Mouse (Mus musculus): ENCODE measurements around the gene Scn10a. TPM values are rescaled to one million over a fixed set of nuclear protein-coding genes. Genes with fewer than 3 reads are reported as not detected.

Gene Scn10a
- polyA plus RNA-seq, 1 experiment from 2014 or later: not detected

GRCm38 (mm10) chr9:119706700-119707099 is 12.4 kb downstream of the Scn10a start:
- H3K4me1 ChIP-seq: no peaks in the 10 kb centered on the region
- no peaks in the 10 kb centered on the region for H3K27me3 ChIP-seq
- no peaks in the 10 kb centered on the region for H3K9me3 ChIP-seq
- H3K27ac ChIP-seq (replicated peaks): no peak overlapping the region
- H3K9ac ChIP-seq (replicated peaks): no peak overlapping the region
- H3K36me3 ChIP-seq: no peaks in the 10 kb centered on the region
- H3K4me3 ChIP-seq: no peak overlapping the region
- ATAC-seq (ENCODE audit: low FRiP score, low read depth): no peak
- no peak overlapping the region for H3K4me2 ChIP-seq (replicated peaks)
- 14% methylated on average over 6 of the region's 6 CpGs for WGBS

- H3K4me2 ChIP-seq (replicated peaks): no peak overlapping the region
- H3K9ac ChIP-seq (replicated peaks): no peak overlapping the region
- ATAC-seq (ENCODE audit: low FRiP score, low read depth): no peak
- no peaks in the 10 kb centered on the region for H3K36me3 ChIP-seq
- no peak overlapping the region for H3K4me3 ChIP-seq
- H3K27ac ChIP-seq (replicated peaks): no peak overlapping the region
- H3K4me1 ChIP-seq: no peaks in the 10 kb centered on the region
- no peaks in the 10 kb centered on the region for H3K9me3 ChIP-seq
- WGBS: 77% methylated on average over 7 of the region's 7 CpGs
- no peaks in the 10 kb centered on the region for H3K27me3 ChIP-seq
These were observed 27.6 kb downstream of the Scn10a start for GRCm38 (mm10) chr9:119691505-119691904.

- no peak overlapping the region for H3K4me3 ChIP-seq
- no peak overlapping the region for H3K27ac ChIP-seq (replicated peaks)
- H3K36me3 ChIP-seq: no peaks in the 10 kb centered on the region
- peaks cover 3% of the 10 kb centered on the region; the same call in 1 of the 2 replicates for H3K9me3 ChIP-seq
- no peak overlapping the region for H3K9ac ChIP-seq (replicated peaks)
- no peaks in the 10 kb centered on the region for H3K27me3 ChIP-seq
- no peaks in the 10 kb centered on the region for H3K4me1 ChIP-seq
- H3K4me2 ChIP-seq (replicated peaks): no peak overlapping the region
- WGBS: 82% methylated on average over 8 of the region's 8 CpGs
- no peak for ATAC-seq (ENCODE audit: low FRiP score, low read depth)
These were observed 28.1 kb downstream of the Scn10a start for GRCm38 (mm10) chr9:119691001-119691400.

- WGBS: 75% methylated on average over 8 of the region's 8 CpGs
- ATAC-seq (ENCODE audit: low FRiP score, low read depth): no peak
- H3K9me3 ChIP-seq: peaks cover 5% of the 10 kb centered on the region; the same call in 1 of the 2 replicates
- no peak overlapping the region for H3K27ac ChIP-seq (replicated peaks)
- no peaks in the 10 kb centered on the region for H3K27me3 ChIP-seq
- no peak overlapping the region for H3K4me2 ChIP-seq (replicated peaks)
- no peak overlapping the region for H3K4me3 ChIP-seq
- no peaks in the 10 kb centered on the region for H3K4me1 ChIP-seq
- H3K36me3 ChIP-seq: no peaks in the 10 kb centered on the region
- H3K9ac ChIP-seq (replicated peaks): no peak overlapping the region
These were observed 31.2 kb downstream of the Scn10a start for GRCm38 (mm10) chr9:119687893-119688292.

- ATAC-seq (ENCODE audit: low FRiP score, low read depth): no peak
- Histone ChIP-seq H3K9ac (replicated peaks) (no peak overlapping the region), H3K9me3 (peaks cover 5% of the 10 kb centered on the region; the same call in 1 of the 2 replicates), H3K27ac (replicated peaks) (no peak overlapping the region), H3K4me2 (replicated peaks) (no peak overlapping the region), H3K4me3 (no peak overlapping the region), H3K4me1 (no peaks in the 10 kb centered on the region), H3K36me3 (no peaks in the 10 kb centered on the region), H3K27me3 (no peaks in the 10 kb centered on the region)
- WGBS: 94% methylated on average over 8 of the region's 8 CpGs
These were observed 32.9 kb downstream of the Scn10a start for GRCm38 (mm10) chr9:119686187-119686586.

GRCm38 (mm10) chr9:119680896-119681295 is 38.2 kb downstream of the Scn10a start:
- Histone ChIP-seq H3K27ac (replicated peaks) (no peak overlapping the region), H3K4me3 (no peak overlapping the region), H3K4me1 (no peaks in the 10 kb centered on the region), H3K9ac (replicated peaks) (no peak overlapping the region), H3K4me2 (replicated peaks) (no peak overlapping the region), H3K9me3 (peaks cover 1% of the 10 kb centered on the region; the same call in 1 of the 2 replicates), H3K27me3 (no peaks in the 10 kb centered on the region), H3K36me3 (no peaks in the 10 kb centered on the region)
- WGBS: 86% methylated on average over 3 of the region's 3 CpGs
- ATAC-seq (ENCODE audit: low FRiP score, low read depth): no peak

GRCm38 (mm10) chr9:119664109-119664508 is 55.0 kb downstream of the Scn10a start:
- H3K27me3 ChIP-seq: no peaks in the 10 kb centered on the region
- H3K27ac ChIP-seq (replicated peaks): no peak overlapping the region
- H3K9me3 ChIP-seq: no peaks in the 10 kb centered on the region
- no peaks in the 10 kb centered on the region for H3K4me1 ChIP-seq
- no peak for ATAC-seq (ENCODE audit: low FRiP score, low read depth)
- no peak overlapping the region for H3K4me3 ChIP-seq
- no peak overlapping the region for H3K9ac ChIP-seq (replicated peaks)
- no peak overlapping the region for H3K4me2 ChIP-seq (replicated peaks)
- 96% methylated on average over 1 of the region's 1 CpGs for WGBS
- no peaks in the 10 kb centered on the region for H3K36me3 ChIP-seq

- no peak overlapping the region for H3K9ac ChIP-seq (replicated peaks)
- no peaks in the 10 kb centered on the region for H3K36me3 ChIP-seq
- ATAC-seq (ENCODE audit: low FRiP score, low read depth): no peak
- no peak overlapping the region for H3K27ac ChIP-seq (replicated peaks)
- no peaks in the 10 kb centered on the region for H3K9me3 ChIP-seq
- 72% methylated on average over 6 of the region's 6 CpGs for WGBS
- H3K4me3 ChIP-seq: no peak overlapping the region
- no peaks in the 10 kb centered on the region; the same call in 1 of the 2 replicates for H3K27me3 ChIP-seq
- H3K4me1 ChIP-seq: no peaks in the 10 kb centered on the region
- no peak overlapping the region for H3K4me2 ChIP-seq (replicated peaks)
These were observed 63.0 kb downstream of the Scn10a start for GRCm38 (mm10) chr9:119656111-119656510.

- Histone ChIP-seq H3K4me2 (replicated peaks) (no peak overlapping the region), H3K27me3 (no peaks in the 10 kb centered on the region; the same call in 1 of the 2 replicates), H3K4me3 (no peak overlapping the region), H3K9me3 (no peaks in the 10 kb centered on the region), H3K9ac (replicated peaks) (no peak overlapping the region), H3K4me1 (no peaks in the 10 kb centered on the region), H3K36me3 (no peaks in the 10 kb centered on the region), H3K27ac (replicated peaks) (no peak overlapping the region)
- ATAC-seq (ENCODE audit: low FRiP score, low read depth): no peak
- WGBS: 84% methylated on average over 5 of the region's 5 CpGs
These were observed 65.4 kb downstream of the Scn10a start for GRCm38 (mm10) chr9:119653758-119654157.

GRCm38 (mm10) chr9:119646942-119647547 is 72.1 kb downstream of the Scn10a start:
- Histone ChIP-seq H3K4me2 (replicated peaks) (no peak overlapping the region), H3K27me3 (peaks cover 4% of the 10 kb centered on the region; the same call in 1 of the 2 replicates), H3K9me3 (no peaks in the 10 kb centered on the region), H3K36me3 (no peaks in the 10 kb centered on the region), H3K27ac (replicated peaks) (no peak overlapping the region), H3K4me3 (no peak overlapping the region), H3K4me1 (no peaks in the 10 kb centered on the region), H3K9ac (replicated peaks) (no peak overlapping the region)
- ATAC-seq (ENCODE audit: low FRiP score, low read depth): no peak
- WGBS: 64% methylated on average over 8 of the region's 8 CpGs

GRCm38 (mm10) chr9:119641985-119642384 is 77.1 kb downstream of the Scn10a start:
- WGBS: 90% methylated on average over 6 of the region's 6 CpGs

GRCm38 (mm10) chr9:119634216-119634843 is 84.8 kb downstream of the Scn10a start:
- Histone ChIP-seq H3K4me2 (replicated peaks) (no peak overlapping the region), H3K27ac (replicated peaks) (no peak overlapping the region), H3K9me3 (no peaks in the 10 kb centered on the region), H3K27me3 (peaks cover 18% of the 10 kb centered on the region), H3K36me3 (no peaks in the 10 kb centered on the region), H3K4me1 (peaks cover 11% of the 10 kb centered on the region; the same call in 1 of the 2 replicates), H3K9ac (replicated peaks) (no peak overlapping the region), H3K4me3 (no peak overlapping the region)
- WGBS: 75% methylated on average over 11 of the region's 11 CpGs
- no peak for ATAC-seq (ENCODE audit: low FRiP score, low read depth)

More at GRCm38 (mm10) chr9:119641985-119642384, 77.1 kb downstream of the Scn10a start:
- no peak overlapping the region for H3K27ac ChIP-seq (replicated peaks)
- H3K36me3 ChIP-seq: no peaks in the 10 kb centered on the region
- no peaks in the 10 kb centered on the region for H3K9me3 ChIP-seq
- H3K4me3 ChIP-seq: no peak overlapping the region
- ATAC-seq (ENCODE audit: low FRiP score, low read depth): no peak
- H3K27me3 ChIP-seq: no peaks in the 10 kb centered on the region
- H3K9ac ChIP-seq (replicated peaks): no peak overlapping the region
- no peaks in the 10 kb centered on the region for H3K4me1 ChIP-seq
- no peak overlapping the region for H3K4me2 ChIP-seq (replicated peaks)
